Mouse (Mus musculus) heart, adult 2 months (tissue): ENCODE data around the gene P2rx5. TPM values are rescaled to one million over a fixed set of nuclear protein-coding genes. Genes with fewer than 3 reads are reported as not detected.

Experiments
- DNase-seq, 2 experiments: peaks; one replicate each; pipeline ENCODE4 v3.0.0; 2021
- H3K27ac ChIP-seq: fragments of 200-600 bp; 2 replicates; pipeline ENCODE4 v1.8.1; 2022
- H3K27me3 ChIP-seq: fragments of 200-500 bp; 2 replicates; pipeline ENCODE4 v1.6.1; 2012; ENCODE audit warnings: mild to moderate bottlenecking, low read length, inconsistent platforms, mixed read lengths; ENCODE audit not compliant: control insufficient read depth, insufficient read depth
- H3K36me3 ChIP-seq: fragments of 200-500 bp; 2 replicates; pipeline ENCODE4 v1.6.1; 2012; ENCODE audit warnings: low read length, inconsistent platforms; ENCODE audit not compliant: control insufficient read depth, insufficient read depth
- H3K4me1 ChIP-seq: fragments of 200-500 bp; 2 replicates; pipeline ENCODE4 v1.6.1; 2011; ENCODE audit warnings: low read length; ENCODE audit not compliant: control insufficient read depth, insufficient read depth
- H3K4me3 ChIP-seq: fragments of 200-600 bp; 2 replicates; pipeline ENCODE4 v1.8.1; 2022
- H3K79me2 ChIP-seq: fragments of 200-500 bp; replicated peaks from 2 replicates; pipeline ENCODE4 v1.6.1; 2012; ENCODE audit warnings: mild to moderate bottlenecking, inconsistent platforms, low read length, moderate library complexity, mixed read lengths; ENCODE audit not compliant: control insufficient read depth, insufficient read depth
- H3K9ac ChIP-seq: fragments of 200-500 bp; 2 replicates; pipeline ENCODE4 v1.6.1; 2012; ENCODE audit warnings: low read depth, mild to moderate bottlenecking, control low read depth, inconsistent platforms, low read length, mixed read lengths
- CTCF ChIP-seq: fragments of 200-600 bp; IDR thresholded peaks from 2 replicates; pipeline ENCODE4 v1.8.1; 2022; ENCODE audit warnings: antibody characterized with exemption, mild to moderate bottlenecking, moderate library complexity
- EP300 ChIP-seq: fragments of 200-500 bp; IDR thresholded peaks from 2 replicates; pipeline ENCODE4 v1.6.1; 2011; ENCODE audit warnings: low read depth, low read length, control low read depth; ENCODE audit not compliant: insufficient read depth
- POLR2A ChIP-seq: fragments of 200-500 bp; IDR thresholded peaks from 2 replicates; pipeline ENCODE4 v1.6.1; 2011; ENCODE audit warnings: mild to moderate bottlenecking, low read depth, low read length, control low read depth; ENCODE audit not compliant: insufficient read depth
- WGBS: fragments of 180-500 bp; shearing (Covaris S2); methylation state at CpG from one replicate; pipeline ENCODE4 v1.1.7; 2018; 5-methylcytosine and 5-hydroxymethylcytosine counted together
- intact Hi-C: fragments of 180-260 bp; cut with DNase I; formaldehyde crosslinking; loops from one replicate; pipeline ENCODE4 v1.15.1; 2025
- polyA plus RNA-seq: library from polyadenylated mRNA; depleted of rRNA; stranded (reverse); fragments of >200 nt; gene quantifications from 2 replicates; pipeline ENCODE4 v1.2.3, GENCODE M21; 2012; rRNA removed
- total RNA-seq, 2 experiments: library from RNA; stranded (reverse); gene quantifications; 2 replicates each; pipeline ENCODE4 v1.2.3; 2021

Gene P2rx5
- total and polyA plus RNA-seq, 3 experiments: 11.3 to 14.6 (median 13.1) TPM

DNA sequence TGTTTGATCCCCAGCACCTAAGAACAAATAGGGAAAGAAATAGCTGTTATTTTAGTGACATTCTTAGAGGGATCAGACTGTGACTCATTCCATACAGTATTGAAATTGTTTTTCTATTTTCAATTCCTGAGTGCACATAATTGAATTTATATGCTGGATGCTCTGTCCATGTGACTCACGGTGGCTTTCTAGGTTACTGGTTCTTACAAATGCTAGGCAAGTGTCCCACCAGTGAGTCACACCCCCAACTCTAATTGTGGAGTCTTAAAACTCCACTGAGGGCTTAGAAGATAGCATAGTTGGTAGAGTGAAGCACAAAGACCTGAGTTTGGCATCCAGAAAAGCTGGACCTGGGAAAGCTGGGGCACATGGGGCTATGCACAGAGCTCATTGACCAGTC, 60.4 kb downstream of the P2rx5 start:
- WGBS: 82% methylated on average over 1 of the region's 1 CpGs
- intact Hi-C loops: loop anchor here (5.0 kb wide), 1 partner anchor 62 kb away; no protein-coding TSS in a partner anchor

More for the DNA sequence above, 60.4 kb downstream of the P2rx5 start:
- no peaks in the 10 kb centered on the region for H3K4me1 ChIP-seq
- TF ChIP-seq POLR2A: no peak
- TF ChIP-seq CTCF: no peak
- TF ChIP-seq EP300: no peak
- no peak overlapping the region for H3K27ac ChIP-seq
- no peaks in the 10 kb centered on the region for H3K36me3 ChIP-seq
- H3K79me2 ChIP-seq: no peaks in the 10 kb centered on the region
- H3K4me3 ChIP-seq: no peak overlapping the region
- no peak for DNase-seq
- no peak overlapping the region for H3K9ac ChIP-seq
- no peaks in the 10 kb centered on the region for H3K27me3 ChIP-seq

Other genes with a start within 250 kb of the P2rx5 start
- 10 to 100 TPM; 10.9 to 14.5 TPM for gene Atp2a3, start 199.3 kb upstream of the P2rx5 start, total RNA-seq
- gene Atp2a3, start 199.3 kb upstream of the P2rx5 start, polyA plus RNA-seq: 15.9 and 17.3 TPM in 2 replicates
- gene P2rx1, start 161.3 kb upstream of the P2rx5 start, total RNA-seq: under 1 TPM; 0.21 to 0.86 TPM
- 0.76 and 0.91 TPM in 2 replicates for gene P2rx1, start 161.3 kb upstream of the P2rx5 start, polyA plus RNA-seq
- 1 to 10 TPM in 1 of 2 experiments, under 1 TPM in 1; 0.63 to 1.2 TPM for gene Camkk1, start 141.4 kb upstream of the P2rx5 start, total RNA-seq
- gene Camkk1, start 141.4 kb upstream of the P2rx5 start, polyA plus RNA-seq: 1.7 and 1.8 TPM in 2 replicates
- 1 to 10 TPM; 5.6 to 5.7 TPM for gene Ncbp3, start 112.6 kb upstream of the P2rx5 start, total RNA-seq
- 2.0 and 4.2 TPM in 2 replicates for gene Ncbp3, start 112.6 kb upstream of the P2rx5 start, polyA plus RNA-seq
- gene Itgae, start 69.8 kb upstream of the P2rx5 start, total RNA-seq: under 1 TPM; 0.14 to 0.16 TPM
- 0.37 and 0.38 TPM in 2 replicates for gene Itgae, start 69.8 kb upstream of the P2rx5 start, polyA plus RNA-seq
- under 1 TPM; 0.16 TPM for gene Haspin, start 22.1 kb upstream of the P2rx5 start, total RNA-seq
- 0.15 and 0.23 TPM in 2 replicates for gene Haspin, start 22.1 kb upstream of the P2rx5 start, polyA plus RNA-seq
- 10 to 100 TPM; 80.5 to 98.5 TPM for gene Emc6, start 16.6 kb downstream of the P2rx5 start, total RNA-seq
- 50.5 and 54.3 TPM in 2 replicates for gene Emc6, start 16.6 kb downstream of the P2rx5 start, polyA plus RNA-seq
- gene Tax1bp3, start 16.7 kb downstream of the P2rx5 start, total RNA-seq: 10 to 100 TPM; 45.0 to 48.5 TPM
- gene Tax1bp3, start 16.7 kb downstream of the P2rx5 start, polyA plus RNA-seq: 60.4 and 63.0 TPM in 2 replicates
- gene Ctns, start 38.6 kb downstream of the P2rx5 start, total RNA-seq: 10 to 100 TPM; 10.7 to 11.8 TPM
- gene Ctns, start 38.6 kb downstream of the P2rx5 start, polyA plus RNA-seq: 12.7 and 15.4 TPM in 2 replicates
- 1 to 10 TPM in 1 of 2 experiments, under 1 TPM in 1; 0.97 to 1.1 TPM for gene Shpk, start 39.0 kb downstream of the P2rx5 start, total RNA-seq
- 2.2 and 2.8 TPM in 2 replicates for gene Shpk, start 39.0 kb downstream of the P2rx5 start, polyA plus RNA-seq
- under 1 TPM; 0.08 to 0.11 TPM for gene Trpv1, start 73.9 kb downstream of the P2rx5 start, total RNA-seq
- gene Trpv1, start 73.9 kb downstream of the P2rx5 start, polyA plus RNA-seq: 0.21 and 0.29 TPM in 2 replicates
- under 1 TPM; 0.03 to 0.05 TPM for gene Trpv3, start 107.0 kb downstream of the P2rx5 start, total RNA-seq
- gene Trpv3, start 107.0 kb downstream of the P2rx5 start, polyA plus RNA-seq: 0.04 and 0.09 TPM in 2 replicates
- gene Aspa, start 169.2 kb downstream of the P2rx5 start, total RNA-seq: 1 to 10 TPM; 1.4 to 1.5 TPM
- gene Aspa, start 169.2 kb downstream of the P2rx5 start, polyA plus RNA-seq: 2.2 and 4.4 TPM in 2 replicates
- not detected for gene Gm49340, start 169.3 kb downstream of the P2rx5 start, total RNA-seq
- gene Gm49340, start 169.3 kb downstream of the P2rx5 start, polyA plus RNA-seq: 0.06 TPM in 1 of 2 replicates, not detected in the other
- gene Spata22, start 169.3 kb downstream of the P2rx5 start, total RNA-seq: not detected
- gene Spata22, start 169.3 kb downstream of the P2rx5 start, polyA plus RNA-seq: 0.08 and 0.15 TPM in 2 replicates
- not detected for gene Olfr20, start 190.4 kb downstream of the P2rx5 start, total RNA-seq
- not detected in 2 replicates for gene Olfr20, start 190.4 kb downstream of the P2rx5 start, polyA plus RNA-seq
- not detected for gene Olfr376, start 210.8 kb downstream of the P2rx5 start, total RNA-seq
- gene Olfr376, start 210.8 kb downstream of the P2rx5 start, polyA plus RNA-seq: not detected in 2 replicates
- gene Olfr1, start 239.2 kb downstream of the P2rx5 start, total RNA-seq: not detected
- not detected in 2 replicates for gene Olfr1, start 239.2 kb downstream of the P2rx5 start, polyA plus RNA-seq